Comparison of ENCODE assay signal across 9 mouse cellular contexts in genomic region chr12:87471421-87471963, GRCm38 (mm10). TPM values are rescaled to one million over a fixed set of nuclear protein-coding genes. Genes with fewer than 3 reads are reported as not detected.
A peak's percentile ranks its signal among the peaks of the same experiment; 100 is the strongest.
DNase-seq lines count a peak whose midpoint lies in the region; ATAC-seq and TF ChIP-seq lines count a peak whose summit lies in the region.
"Had no signal": no experiment of that assay in that cellular context is flagged by ENCODE, and none has a peak within 500 bp of the region (broad histone marks: within the 10 kb centered on the region; RNA-seq: fewer than 3 reads in every experiment).

No protein-coding gene starts in this region.

- H3K27ac ChIP-seq in heart, embryonic 10.5 days = peak overlapping the region; percentile 93
- H3K27ac ChIP-seq in embryonic facial prominence, embryonic 11.5 days (replicated peaks; ENCODE audit: low read depth, low read length) = peak overlapping the region; percentile 42; the same call in 1 of the 2 replicates

- H3ac ChIP-seq in C2C12 (ENCODE audit: control insufficient read depth, insufficient read length, low read depth) = peak overlapping the region; percentile 82

- peaks cover 36% of the 10 kb centered on the region for H3K79me3 ChIP-seq in C2C12 (ENCODE audit: low read depth)

- H3K27me3 ChIP-seq in heart, embryonic 10.5 days (ENCODE audit: insufficient read depth, poor library complexity, severe bottlenecking) = no peaks in the 10 kb centered on the region
- no peaks in the 10 kb centered on the region for H3K27me3 ChIP-seq in C2C12 (ENCODE audit: control insufficient read depth, insufficient read depth, insufficient read length)
- no peaks in the 10 kb centered on the region for H3K27me3 ChIP-seq in embryonic facial prominence, embryonic 11.5 days (ENCODE audit: control insufficient read depth, insufficient read depth, low read length)

- H3K79me2 ChIP-seq in C2C12 (ENCODE audit: control insufficient read depth, insufficient read depth) = peaks cover 54% of the 10 kb centered on the region

- H3K4me1 ChIP-seq in heart, embryonic 10.5 days = peaks cover 11% of the 10 kb centered on the region
- no peaks in the 10 kb centered on the region for H3K4me1 ChIP-seq in embryonic facial prominence, embryonic 11.5 days (ENCODE audit: control insufficient read depth, insufficient read depth, low read length)

- peak overlapping the region; percentile 82 for H3K4me3 ChIP-seq in heart, embryonic 10.5 days
- H3K4me3 ChIP-seq in C2C12 (ENCODE audit: insufficient read depth, poor library complexity, severe bottlenecking) = peak overlapping the region; percentile 92
- peak overlapping the region; percentile 65 for H3K4me3 ChIP-seq in embryonic facial prominence, embryonic 11.5 days (ENCODE audit: low read depth, low read length)

- 1% methylated on average over 19 of the region's 19 CpGs for WGBS in heart, embryonic 10.5 days
- under 1% methylated on average over 19 of the region's 19 CpGs for WGBS in embryonic facial prominence, embryonic 11.5 days

- ATAC-seq in embryonic facial prominence, embryonic 11.5 days (replicated peaks; ENCODE audit: insufficient number of reproducible peaks, low FRiP score, low TSS enrichment, low read depth) = no peak

- peaks cover 24% of the 10 kb centered on the region for H3K36me3 ChIP-seq in heart, embryonic 10.5 days
- H3K36me3 ChIP-seq in C2C12 (ENCODE audit: control insufficient read depth, insufficient read depth) = peaks cover 33% of the 10 kb centered on the region
- peaks cover 2% of the 10 kb centered on the region; the same call in 1 of the 2 replicates for H3K36me3 ChIP-seq in embryonic facial prominence, embryonic 11.5 days (replicated peaks; ENCODE audit: control insufficient read depth, insufficient read depth, low read depth, low read length)

- peak overlapping the region; percentile 48 for H3K4me2 ChIP-seq in embryonic facial prominence, embryonic 11.5 days (ENCODE audit: low read depth, low read length)

- intact Hi-C loops in heart, postnatal 36 days (cut with DNase I) = loop anchor here (2.0 kb wide), 1 partner anchor 17 kb away; no protein-coding TSS in a partner anchor

- no peaks in the 10 kb centered on the region for H3K9me3 ChIP-seq in heart, embryonic 10.5 days
- no peaks in the 10 kb centered on the region for H3K9me3 ChIP-seq in embryonic facial prominence, embryonic 11.5 days (replicated peaks; ENCODE audit: control insufficient read depth, low read length)

- no peak for TF ChIP-seq CTCF in C2C12 (IDR thresholded peaks at IDR 0.05; ENCODE audit: control insufficient read depth, insufficient read depth, insufficient read length)

- H3K9ac ChIP-seq in embryonic facial prominence, embryonic 11.5 days (replicated peaks; ENCODE audit: low read length) = peak overlapping the region; percentile 84

- DNase-seq in heart, embryonic 10.5 days (ENCODE audit: low spot score) = no peak
- DNase-seq in heart, postnatal 36 days = no peak
- peak; percentile 44 for DNase-seq in embryonic facial prominence, embryonic 11.5 days (ENCODE audit: low spot score)
- peak; percentile 64 for DNase-seq in kidney, adult 9 months
- peak; percentile 18 for DNase-seq in mesoderm, embryonic 11.5 days (ENCODE audit: low read depth, low spot score)
- DNase-seq in MN1 (ENCODE audit: low spot score) = no peak
- DNase-seq in thymus, postnatal 36 days = no peak

TF ChIP-seq in C2C12, 6 proteins besides CTCF, POLR2A, EP300 and RAD21:
- no peak for TF ChIP-seq MYOG (IDR thresholded peaks at IDR 0.05; ENCODE audit: control insufficient read depth, extremely low read depth, insufficient read length)
- TF ChIP-seq MAX (IDR thresholded peaks at IDR 0.05) = no peak
- TF ChIP-seq FOSL1 (IDR thresholded peaks at IDR 0.05; ENCODE audit: insufficient read depth, low read length, poor library complexity, severe bottlenecking) = no peak
- no peak for TF ChIP-seq CEBPB (IDR thresholded peaks at IDR 0.05; ENCODE audit: low read depth)
- no peak for TF ChIP-seq USF1 (IDR thresholded peaks at IDR 0.05; ENCODE audit: low read depth)
- no peak for TF ChIP-seq MYOD1 (IDR thresholded peaks at IDR 0.05; ENCODE audit: control insufficient read depth, insufficient read length, low read depth)

RNA-seq across cellular contexts. Expression of gene Snw1, which starts 0.6 kb away (rescaled TPM):
- polyA plus RNA-seq in heart, embryonic 10.5 days (2016; fragmentation: Nextera tagmentation; extraction: Ambion mirVana) = 94.5 and 116 TPM in 2 replicates
- total RNA-seq in heart, postnatal 36 days (2021) = 10 to 100 TPM; 48.1 to 52.9 TPM
- polyA plus RNA-seq in C2C12 (2012; fragmentation: generic; extraction: Trizol) = 41.7 TPM
- 169 and 176 TPM in 2 replicates for polyA plus RNA-seq in embryonic facial prominence, embryonic 11.5 days (2014; fragmentation: Nextera tagmentation; extraction: Ambion mirVana)

RNA-seq across cellular contexts. Expression of gene Gm5788, which starts 23.0 kb away (rescaled TPM):
- not detected in 2 replicates for polyA plus RNA-seq in heart, embryonic 10.5 days (2016; fragmentation: Nextera tagmentation; extraction: Ambion mirVana)
- not detected for total RNA-seq in heart, postnatal 36 days (2021)
- polyA plus RNA-seq in C2C12 (2012; fragmentation: generic; extraction: Trizol) = not detected
- polyA plus RNA-seq in embryonic facial prominence, embryonic 11.5 days (2014; fragmentation: Nextera tagmentation; extraction: Ambion mirVana) = not detected in 2 replicates
- total RNA-seq: neutrophil, adult 5-6 weeks had no signal

RNA-seq across cellular contexts. Expression of gene Alkbh1, which starts 27.7 kb away (rescaled TPM):
- 49.2 and 61.9 TPM in 2 replicates for polyA plus RNA-seq in heart, embryonic 10.5 days (2016; fragmentation: Nextera tagmentation; extraction: Ambion mirVana)
- 10 to 100 TPM in 1 of 2 experiments, 1 to 10 TPM in 1; 9.8 to 11.3 TPM for total RNA-seq in heart, postnatal 36 days (2021)
- polyA plus RNA-seq in C2C12 (2012; fragmentation: generic; extraction: Trizol) = 12.7 TPM
- polyA plus RNA-seq in embryonic facial prominence, embryonic 11.5 days (2014; fragmentation: Nextera tagmentation; extraction: Ambion mirVana) = 33.4 and 42.9 TPM in 2 replicates

RNA-seq across cellular contexts. Expression of gene Slirp, which starts 27.8 kb away (rescaled TPM):
- polyA plus RNA-seq in heart, embryonic 10.5 days (2016; fragmentation: Nextera tagmentation; extraction: Ambion mirVana) = 265 and 273 TPM in 2 replicates
- total RNA-seq in heart, postnatal 36 days (2021) = 100 to 1,000 TPM; 161 to 175 TPM
- polyA plus RNA-seq in C2C12 (2012; fragmentation: generic; extraction: Trizol) = 84.9 TPM
- polyA plus RNA-seq in embryonic facial prominence, embryonic 11.5 days (2014; fragmentation: Nextera tagmentation; extraction: Ambion mirVana) = 303 and 309 TPM in 2 replicates

RNA-seq across cellular contexts. Expression of gene Gm8300, which starts 42.6 kb away (rescaled TPM):
- polyA plus RNA-seq in heart, embryonic 10.5 days (2016; fragmentation: Nextera tagmentation; extraction: Ambion mirVana) = not detected in 2 replicates
- total RNA-seq in heart, postnatal 36 days (2021) = not detected
- 0.05 TPM for polyA plus RNA-seq in C2C12 (2012; fragmentation: generic; extraction: Trizol)
- polyA plus RNA-seq in embryonic facial prominence, embryonic 11.5 days (2014; fragmentation: Nextera tagmentation; extraction: Ambion mirVana) = not detected in 2 replicates
- total RNA-seq: neutrophil, adult 5-6 weeks had no signal

Comparison
In these comparisons a context has a peak if more than half of its experiments do, and no peak if none do; other contexts are left out.
1. DNase-seq: peak in embryonic facial prominence, embryonic 11.5 days (single experiment), kidney, adult 9 months (single experiment) and mesoderm, embryonic 11.5 days (single experiment); none in heart, embryonic 10.5 days (single experiment), heart, postnatal 36 days (0 of 2), MN1 (single experiment) and thymus, postnatal 36 days (0 of 2).
2. Peak in every context shown above with its lines, with median percentiles within 50 percentile points of each other: H3K4me3 ChIP-seq.